Mouse (Mus musculus): ENCODE measurements around the gene Klk1b3. TPM values are rescaled to one million over a fixed set of nuclear protein-coding genes. Genes with fewer than 3 reads are reported as not detected.
"Not testable (repeated sequence)": the region's sequence is repeated elsewhere in the genome, so short reads cannot be mapped to it uniquely, and the experiment has no call there.

The Klk1b3 gene
- polyA plus RNA-seq, 1 experiment from 2014 or later, result not detected

GRCm38 (mm10) chr7:44240712-44241111 is 42.7 kb downstream of the Klk1b3 start:
- no peak for DNase-seq (ENCODE audit: low spot score)
- Histone ChIP-seq H3K27me3 (ENCODE audit: low read depth, poor library complexity, severe bottlenecking) (no peaks in the 10 kb centered on the region), H3K4me1 (peaks cover 5% of the 10 kb centered on the region; the same call in 1 of the 2 replicates), H3K36me3 (no peaks in the 10 kb centered on the region), H3K9me3 (replicated peaks) (no peaks in the 10 kb centered on the region), H3K4me3 (no peak overlapping the region), H3K27ac (no peak overlapping the region)
- WGBS, result 52% methylated on average over 1 of the region's 1 CpGs

- WGBS, result 68% methylated on average over 2 of the region's 2 CpGs
- H3K27me3 ChIP-seq (ENCODE audit: low read depth, poor library complexity, severe bottlenecking), result no peaks in the 10 kb centered on the region
These were observed 43.2 kb downstream of the Klk1b3 start for GRCm38 (mm10) chr7:44241163-44241562.

GRCm38 (mm10) chr7:44244080-44244479 is 46.1 kb downstream of the Klk1b3 start:
- peaks cover 10% of the 10 kb centered on the region for H3K4me1 ChIP-seq
- H3K4me3 ChIP-seq, result no peak overlapping the region
- no peak overlapping the region for H3K27ac ChIP-seq
- H3K36me3 ChIP-seq, result peaks cover 14% of the 10 kb centered on the region
- DNase-seq (ENCODE audit: low spot score), result no peak
- no peaks in the 10 kb centered on the region for H3K27me3 ChIP-seq (ENCODE audit: low read depth, poor library complexity, severe bottlenecking)
- WGBS, result 54% methylated on average over 1 of the region's 1 CpGs
- no peaks in the 10 kb centered on the region for H3K9me3 ChIP-seq (replicated peaks)

More at GRCm38 (mm10) chr7:44241163-44241562, 43.2 kb downstream of the Klk1b3 start:
- Histone ChIP-seq H3K36me3 (no peaks in the 10 kb centered on the region), H3K4me1 (peaks cover 5% of the 10 kb centered on the region; the same call in 1 of the 2 replicates), H3K4me3 (no peak overlapping the region), H3K9me3 (replicated peaks) (no peaks in the 10 kb centered on the region), H3K27ac (no peak overlapping the region)
- no peak for DNase-seq (ENCODE audit: low spot score)

GRCm38 (mm10) chr7:44246055-44246983 is 48.3 kb downstream of the Klk1b3 start, which contains the start of the genes 1700028J19Rik and 2410002F23Rik:
Gene 1700028J19Rik, minus strand, starts transcription at chr7:44246695.
Gene 2410002F23Rik, plus strand, starts transcription at chr7:44246722.
- DNase-seq (ENCODE audit: low spot score), result peak; percentile 94
- Histone ChIP-seq H3K4me3 (peak within 1 kb of the TSS; percentile 77), H3K9me3 (replicated peaks) (no peaks in the 10 kb centered on the region), H3K4me1 (peaks cover 20% of the 10 kb centered on the region), H3K36me3 (peaks cover 37% of the 10 kb centered on the region), H3K27me3 (ENCODE audit: low read depth, poor library complexity, severe bottlenecking) (no peaks in the 10 kb centered on the region), H3K27ac (peak within 1 kb of the TSS; percentile 97)
- WGBS, result under 1% methylated on average over 62 of the region's 62 CpGs

- 0% methylated on average over 23 of the region's 23 CpGs for WGBS
- Histone ChIP-seq H3K4me1 (peaks cover 20% of the 10 kb centered on the region), H3K27ac (peak overlapping the region; percentile 97), H3K4me3 (peak overlapping the region; percentile 77), H3K9me3 (replicated peaks) (no peaks in the 10 kb centered on the region), H3K27me3 (ENCODE audit: low read depth, poor library complexity, severe bottlenecking) (no peaks in the 10 kb centered on the region), H3K36me3 (peaks cover 42% of the 10 kb centered on the region)
- peak; percentile 68 for DNase-seq (ENCODE audit: low spot score)
These were observed 49.0 kb downstream of the Klk1b3 start for GRCm38 (mm10) chr7:44246984-44247470.

- 94% methylated on average over 2 of the region's 2 CpGs for WGBS
- Histone ChIP-seq H3K36me3 (peaks cover 51% of the 10 kb centered on the region), H3K4me3 (peak overlapping the region; percentile 77), H3K9me3 (replicated peaks) (no peaks in the 10 kb centered on the region), H3K27me3 (ENCODE audit: low read depth, poor library complexity, severe bottlenecking) (no peaks in the 10 kb centered on the region), H3K4me1 (peaks cover 20% of the 10 kb centered on the region), H3K27ac (no peak overlapping the region)
- no peak for DNase-seq (ENCODE audit: low spot score)
These were observed 50.0 kb downstream of the Klk1b3 start for GRCm38 (mm10) chr7:44247971-44248370.

GRCm38 (mm10) chr7:44249248-44249647 is 51.3 kb downstream of the Klk1b3 start:
- Histone ChIP-seq H3K4me3 (no peak overlapping the region), H3K27ac (no peak overlapping the region), H3K4me1 (peaks cover 20% of the 10 kb centered on the region), H3K27me3 (ENCODE audit: low read depth, poor library complexity, severe bottlenecking) (no peaks in the 10 kb centered on the region), H3K9me3 (replicated peaks) (no peaks in the 10 kb centered on the region), H3K36me3 (peaks cover 64% of the 10 kb centered on the region)
- WGBS, result 90% methylated on average over 4 of the region's 4 CpGs
- no peak for DNase-seq (ENCODE audit: low spot score)

- H3K27me3 ChIP-seq (ENCODE audit: low read depth, poor library complexity, severe bottlenecking); H3K27ac ChIP-seq; H3K4me3 ChIP-seq; H3K9me3 ChIP-seq (replicated peaks); DNase-seq (ENCODE audit: low spot score): not testable (repeated sequence)
- Histone ChIP-seq H3K36me3 (peaks cover 72% of the 10 kb centered on the region), H3K4me1 (peaks cover 15% of the 10 kb centered on the region)
- WGBS, result 93% methylated on average over 17 of the region's 17 CpGs
These were observed 52.8 kb downstream of the Klk1b3 start for GRCm38 (mm10) chr7:44250732-44251275.

Other genes starting within 250 kb of the Klk1b3 start
- gene Klk1b8, start 247.5 kb upstream of the Klk1b3 start, polyA plus RNA-seq (2016; fragmentation: Nextera tagmentation; extraction: Ambion mirVana), result not detected in 2 replicates
- gene Klk1b1, start 231.4 kb upstream of the Klk1b3 start, polyA plus RNA-seq (2016; fragmentation: Nextera tagmentation; extraction: Ambion mirVana), result not detected in 2 replicates
- not detected in 2 replicates for gene Klk1b9, start 222.1 kb upstream of the Klk1b3 start, polyA plus RNA-seq (2016; fragmentation: Nextera tagmentation; extraction: Ambion mirVana)
- gene Klk1b11, start 202.3 kb upstream of the Klk1b3 start, polyA plus RNA-seq (2016; fragmentation: Nextera tagmentation; extraction: Ambion mirVana), result not detected in 2 replicates
- gene Klk1b26, start 186.0 kb upstream of the Klk1b3 start, polyA plus RNA-seq (2016; fragmentation: Nextera tagmentation; extraction: Ambion mirVana), result not detected in 2 replicates
- not detected in 2 replicates for gene Klk1b27, start 145.9 kb upstream of the Klk1b3 start, polyA plus RNA-seq (2016; fragmentation: Nextera tagmentation; extraction: Ambion mirVana)
- gene Klk1b21, start 95.9 kb upstream of the Klk1b3 start, polyA plus RNA-seq (2016; fragmentation: Nextera tagmentation; extraction: Ambion mirVana), result not detected in 2 replicates
- gene Klk1b22, start 85.5 kb upstream of the Klk1b3 start, polyA plus RNA-seq (2016; fragmentation: Nextera tagmentation; extraction: Ambion mirVana), result not detected in 2 replicates
- gene Klk1b16, start 61.4 kb upstream of the Klk1b3 start, polyA plus RNA-seq (2016; fragmentation: Nextera tagmentation; extraction: Ambion mirVana), result not detected in 2 replicates
- not detected in 2 replicates for gene Klk1b24, start 10.0 kb upstream of the Klk1b3 start, polyA plus RNA-seq (2016; fragmentation: Nextera tagmentation; extraction: Ambion mirVana)
- not detected in 2 replicates for gene Klk1b4, start 9.2 kb downstream of the Klk1b3 start, polyA plus RNA-seq (2016; fragmentation: Nextera tagmentation; extraction: Ambion mirVana)
- not detected in 2 replicates for gene Klk1b5, start 17.8 kb downstream of the Klk1b3 start, polyA plus RNA-seq (2016; fragmentation: Nextera tagmentation; extraction: Ambion mirVana)
- not detected in 2 replicates for gene Klk1, start 27.2 kb downstream of the Klk1b3 start, polyA plus RNA-seq (2016; fragmentation: Nextera tagmentation; extraction: Ambion mirVana)
- not detected in 2 replicates for gene Gm36864, start 38.0 kb downstream of the Klk1b3 start, polyA plus RNA-seq (2016; fragmentation: Nextera tagmentation; extraction: Ambion mirVana)
- gene 1700028J19Rik, start 48.5 kb downstream of the Klk1b3 start, polyA plus RNA-seq (2016; fragmentation: Nextera tagmentation; extraction: Ambion mirVana), result 0.88 and 1.1 TPM in 2 replicates
- gene 2410002F23Rik, start 48.5 kb downstream of the Klk1b3 start, polyA plus RNA-seq (2016; fragmentation: Nextera tagmentation; extraction: Ambion mirVana), result 179 and 220 TPM in 2 replicates
- 0.15 and 0.18 TPM in 2 replicates for gene Acp4, start 59.2 kb downstream of the Klk1b3 start, polyA plus RNA-seq (2016; fragmentation: Nextera tagmentation; extraction: Ambion mirVana)
- gene Gm15517, start 63.3 kb downstream of the Klk1b3 start, polyA plus RNA-seq (2016; fragmentation: Nextera tagmentation; extraction: Ambion mirVana), result not detected in 2 replicates
- gene Clec11a, start 108.7 kb downstream of the Klk1b3 start, polyA plus RNA-seq (2016; fragmentation: Nextera tagmentation; extraction: Ambion mirVana), result 1.1 and 1.7 TPM in 2 replicates
- 0.31 and 0.40 TPM in 2 replicates for gene Shank1, start 112.1 kb downstream of the Klk1b3 start, polyA plus RNA-seq (2016; fragmentation: Nextera tagmentation; extraction: Ambion mirVana)
- 1.1 and 1.9 TPM in 2 replicates for gene Syt3, start 185.9 kb downstream of the Klk1b3 start, polyA plus RNA-seq (2016; fragmentation: Nextera tagmentation; extraction: Ambion mirVana)
- gene 1700008O03Rik, start 187.6 kb downstream of the Klk1b3 start, polyA plus RNA-seq (2016; fragmentation: Nextera tagmentation; extraction: Ambion mirVana), result 0.50 and 0.68 TPM in 2 replicates
- 0.06 and 0.21 TPM in 2 replicates for gene Lrrc4b, start 230.8 kb downstream of the Klk1b3 start, polyA plus RNA-seq (2016; fragmentation: Nextera tagmentation; extraction: Ambion mirVana)